Mouse (Mus musculus): ENCODE measurements around the gene Mns1. TPM values are rescaled to one million over a fixed set of nuclear protein-coding genes. Genes with fewer than 3 reads are reported as not detected.
"Not testable (repeated sequence)": the region's sequence is repeated elsewhere in the genome, so short reads cannot be mapped to it uniquely, and the experiment has no call there.

The Mns1 gene
- polyA plus RNA-seq, 1 experiment from 2014 or later = 28.6 TPM

GRCm38 (mm10) chr9:72440358-72440757 lies 2.5 kb downstream of the Mns1 start:
- H3K4me1 ChIP-seq = peaks cover 12% of the 10 kb centered on the region
- WGBS = 95% methylated on average over 4 of the region's 4 CpGs
- H3K4me2 ChIP-seq (replicated peaks) = no peak overlapping the region
- no peaks in the 10 kb centered on the region for H3K27me3 ChIP-seq (replicated peaks)
- H3K9me3 ChIP-seq = no peaks in the 10 kb centered on the region
- H3K36me3 ChIP-seq = peaks cover 4% of the 10 kb centered on the region; the same call in 1 of the 2 replicates
- no peak overlapping the region for H3K9ac ChIP-seq
- no peak overlapping the region for H3K27ac ChIP-seq
- H3K4me3 ChIP-seq = no peak overlapping the region
- no peak for ATAC-seq (ENCODE audit: low FRiP score, low read depth)

GRCm38 (mm10) chr9:72440948-72441926 lies 3.4 kb downstream of the Mns1 start:
- no peaks in the 10 kb centered on the region for H3K27me3 ChIP-seq (replicated peaks)
- no peak overlapping the region for H3K9ac ChIP-seq
- WGBS = 81% methylated on average over 8 of the region's 8 CpGs
- no peak overlapping the region for H3K4me3 ChIP-seq
- no peak for ATAC-seq (ENCODE audit: low FRiP score, low read depth)
- H3K9me3 ChIP-seq = no peaks in the 10 kb centered on the region
- no peak overlapping the region for H3K27ac ChIP-seq
- no peak overlapping the region for H3K4me2 ChIP-seq (replicated peaks)
- peaks cover 12% of the 10 kb centered on the region for H3K4me1 ChIP-seq
- peaks cover 4% of the 10 kb centered on the region; the same call in 1 of the 2 replicates for H3K36me3 ChIP-seq

- H3K36me3 ChIP-seq = peaks cover 9% of the 10 kb centered on the region
- no peak overlapping the region for H3K4me3 ChIP-seq
These were observed 4.3 kb downstream of the Mns1 start for GRCm38 (mm10) chr9:72441927-72442715.

GRCm38 (mm10) chr9:72448026-72448425 lies 10.2 kb downstream of the Mns1 start:
- Histone ChIP-seq H3K27ac (no peak overlapping the region), H3K36me3 (peaks cover 32% of the 10 kb centered on the region), H3K9me3 (no peaks in the 10 kb centered on the region), H3K4me1 (no peaks in the 10 kb centered on the region), H3K27me3 (replicated peaks) (no peaks in the 10 kb centered on the region), H3K9ac (no peak overlapping the region), H3K4me3 (no peak overlapping the region), H3K4me2 (replicated peaks) (no peak overlapping the region)
- 51% methylated on average over 8 of the region's 8 CpGs for WGBS
- ATAC-seq (ENCODE audit: low FRiP score, low read depth) = no peak

More at GRCm38 (mm10) chr9:72441927-72442715, 4.3 kb downstream of the Mns1 start:
- no peak overlapping the region for H3K4me2 ChIP-seq (replicated peaks)
- H3K9me3 ChIP-seq = no peaks in the 10 kb centered on the region
- H3K27ac ChIP-seq = no peak overlapping the region
- ATAC-seq (ENCODE audit: low FRiP score, low read depth) = no peak
- H3K4me1 ChIP-seq = peaks cover 12% of the 10 kb centered on the region
- WGBS = 93% methylated on average over 10 of the region's 10 CpGs
- no peak overlapping the region for H3K9ac ChIP-seq
- no peaks in the 10 kb centered on the region for H3K27me3 ChIP-seq (replicated peaks)

GRCm38 (mm10) chr9:72449367-72449766 lies 11.6 kb downstream of the Mns1 start:
- Histone ChIP-seq H3K36me3 (peaks cover 35% of the 10 kb centered on the region), H3K4me2 (replicated peaks) (no peak overlapping the region), H3K4me1 (no peaks in the 10 kb centered on the region), H3K9ac (no peak overlapping the region), H3K27ac (no peak overlapping the region), H3K9me3 (no peaks in the 10 kb centered on the region), H3K27me3 (replicated peaks) (no peaks in the 10 kb centered on the region), H3K4me3 (no peak overlapping the region)
- ATAC-seq (ENCODE audit: low FRiP score, low read depth) = no peak
- 90% methylated on average over 7 of the region's 7 CpGs for WGBS

- Histone ChIP-seq H3K4me2 (replicated peaks) (no peak overlapping the region), H3K36me3 (peaks cover 36% of the 10 kb centered on the region), H3K27ac (no peak overlapping the region), H3K4me1 (no peaks in the 10 kb centered on the region), H3K27me3 (replicated peaks) (no peaks in the 10 kb centered on the region), H3K9ac (no peak overlapping the region), H3K9me3 (no peaks in the 10 kb centered on the region), H3K4me3 (no peak overlapping the region)
- no peak for ATAC-seq (ENCODE audit: low FRiP score, low read depth)
- 79% methylated on average over 2 of the region's 2 CpGs for WGBS
These were observed 12.0 kb downstream of the Mns1 start for GRCm38 (mm10) chr9:72449841-72450240.

GRCm38 (mm10) chr9:72450363-72450762 lies 12.6 kb downstream of the Mns1 start:
- peaks cover 40% of the 10 kb centered on the region for H3K36me3 ChIP-seq

GRCm38 (mm10) chr9:72451111-72451510 lies 13.3 kb downstream of the Mns1 start:
- no peak overlapping the region for H3K4me2 ChIP-seq (replicated peaks)
- WGBS = 89% methylated on average over 6 of the region's 6 CpGs
- ATAC-seq (ENCODE audit: low FRiP score, low read depth) = no peak
- no peak overlapping the region for H3K27ac ChIP-seq
- no peaks in the 10 kb centered on the region for H3K27me3 ChIP-seq (replicated peaks)
- H3K4me1 ChIP-seq = no peaks in the 10 kb centered on the region
- no peaks in the 10 kb centered on the region for H3K9me3 ChIP-seq
- peaks cover 44% of the 10 kb centered on the region for H3K36me3 ChIP-seq
- H3K4me3 ChIP-seq = no peak overlapping the region
- no peak overlapping the region for H3K9ac ChIP-seq

More at GRCm38 (mm10) chr9:72450363-72450762, 12.6 kb downstream of the Mns1 start:
- no peak for ATAC-seq (ENCODE audit: low FRiP score, low read depth)
- Histone ChIP-seq H3K9ac (no peak overlapping the region), H3K27me3 (replicated peaks) (no peaks in the 10 kb centered on the region), H3K4me2 (replicated peaks) (no peak overlapping the region), H3K4me3 (no peak overlapping the region), H3K27ac (no peak overlapping the region), H3K9me3 (no peaks in the 10 kb centered on the region), H3K4me1 (no peaks in the 10 kb centered on the region)
- 98% methylated on average over 1 of the region's 1 CpGs for WGBS

- H3K36me3 ChIP-seq = peaks cover 39% of the 10 kb centered on the region
- H3K9ac ChIP-seq; H3K27me3 ChIP-seq (replicated peaks); H3K4me3 ChIP-seq; H3K4me1 ChIP-seq; H3K9me3 ChIP-seq; ATAC-seq (ENCODE audit: low FRiP score, low read depth); H3K27ac ChIP-seq; H3K4me2 ChIP-seq (replicated peaks): not testable (repeated sequence)
These were observed 16.5 kb downstream of the Mns1 start for GRCm38 (mm10) chr9:72454281-72454680.

GRCm38 (mm10) chr9:72456374-72456773 lies 18.6 kb downstream of the Mns1 start:
- Histone ChIP-seq H3K9ac (no peak overlapping the region), H3K27me3 (replicated peaks) (no peaks in the 10 kb centered on the region), H3K4me2 (replicated peaks) (no peak overlapping the region), H3K9me3 (no peaks in the 10 kb centered on the region), H3K4me1 (no peaks in the 10 kb centered on the region), H3K36me3 (peaks cover 48% of the 10 kb centered on the region), H3K27ac (no peak overlapping the region), H3K4me3 (no peak overlapping the region)
- 61% methylated on average over 1 of the region's 1 CpGs for WGBS
- ATAC-seq (ENCODE audit: low FRiP score, low read depth) = no peak

- Histone ChIP-seq H3K27me3 (replicated peaks) (no peaks in the 10 kb centered on the region), H3K9ac (no peak overlapping the region), H3K4me2 (replicated peaks) (no peak overlapping the region), H3K4me3 (no peak overlapping the region), H3K9me3 (no peaks in the 10 kb centered on the region), H3K4me1 (no peaks in the 10 kb centered on the region), H3K27ac (no peak overlapping the region), H3K36me3 (peaks cover 39% of the 10 kb centered on the region)
- 25% methylated on average over 5 of the region's 5 CpGs for WGBS
- no peak for ATAC-seq (ENCODE audit: low FRiP score, low read depth)
These were observed 20.4 kb downstream of the Mns1 start for GRCm38 (mm10) chr9:72458233-72458632.

GRCm38 (mm10) chr9:72459703-72460102 lies 21.9 kb downstream of the Mns1 start:
- Histone ChIP-seq H3K27ac (no peak overlapping the region), H3K4me1 (no peaks in the 10 kb centered on the region), H3K27me3 (replicated peaks) (no peaks in the 10 kb centered on the region), H3K9me3 (no peaks in the 10 kb centered on the region), H3K4me3 (no peak overlapping the region), H3K9ac (no peak overlapping the region), H3K4me2 (replicated peaks) (no peak overlapping the region), H3K36me3 (peaks cover 33% of the 10 kb centered on the region)
- 92% methylated on average over 3 of the region's 3 CpGs for WGBS
- no peak for ATAC-seq (ENCODE audit: low FRiP score, low read depth)

All from neural tube, embryonic 12.5 days (tissue).